Mouse (Mus musculus) monocyte, adult 2 months (primary cell): ENCODE data around the gene Plcb4.
"Not testable (repeated sequence)": the region's sequence is repeated elsewhere in the genome, so short reads cannot be mapped to it uniquely, and the experiment has no call there.

Source experiments
- DNase-seq, 2 experiments: peaks; one replicate each; pipeline ENCODE4 v3.0.0; 2022; ENCODE audit warnings: low spot score in 2 of 2, low read depth in 1 of 2

Gene Plcb4

GRCm38 (mm10) chr2:135886081-135886679 is 227.4 kb downstream of the Plcb4 start:
- no peak for DNase-seq

GRCm38 (mm10) chr2:135887805-135888204 is 229.0 kb downstream of the Plcb4 start:
- DNase-seq = no peak

GRCm38 (mm10) chr2:135888206-135888605 is 229.4 kb downstream of the Plcb4 start:
- no peak for DNase-seq

GRCm38 (mm10) chr2:135888767-135889166 is 230.0 kb downstream of the Plcb4 start:
- DNase-seq = no peak

GRCm38 (mm10) chr2:135890083-135890482 is 231.3 kb downstream of the Plcb4 start:
- no peak for DNase-seq

- DNase-seq = no peak
Observed at GRCm38 (mm10) chr2:135891097-135891496, 232.3 kb downstream of the Plcb4 start.

- DNase-seq = no peak
Observed at GRCm38 (mm10) chr2:135891686-135892085, 232.9 kb downstream of the Plcb4 start.

- DNase-seq = no peak
Observed at GRCm38 (mm10) chr2:135894582-135894981, 235.8 kb downstream of the Plcb4 start.

- DNase-seq = no peak
Observed at GRCm38 (mm10) chr2:135898025-135898424, 239.2 kb downstream of the Plcb4 start.

- DNase-seq = not testable (repeated sequence)
Observed at GRCm38 (mm10) chr2:135899931-135900330, 241.1 kb downstream of the Plcb4 start.

GRCm38 (mm10) chr2:135901015-135901414 is 242.2 kb downstream of the Plcb4 start:
- no peak for DNase-seq

- DNase-seq = no peak
Observed at GRCm38 (mm10) chr2:135904262-135904661, 245.5 kb downstream of the Plcb4 start.

GRCm38 (mm10) chr2:135904791-135905190 is 246.0 kb downstream of the Plcb4 start:
- no peak for DNase-seq

- no peak for DNase-seq
Observed at GRCm38 (mm10) chr2:135914343-135915261, 255.8 kb downstream of the Plcb4 start.

GRCm38 (mm10) chr2:135915928-135916327 is 257.1 kb downstream of the Plcb4 start:
- no peak for DNase-seq

GRCm38 (mm10) chr2:135917000-135917399 is 258.2 kb downstream of the Plcb4 start:
- no peak for DNase-seq

GRCm38 (mm10) chr2:135918116-135918515 is 259.3 kb downstream of the Plcb4 start:
- DNase-seq = no peak

GRCm38 (mm10) chr2:135919641-135920040 is 260.8 kb downstream of the Plcb4 start:
- no peak for DNase-seq

- no peak for DNase-seq
Observed at GRCm38 (mm10) chr2:135926660-135927343, 268.0 kb downstream of the Plcb4 start.

GRCm38 (mm10) chr2:135929021-135929720 is 270.4 kb downstream of the Plcb4 start:
- no peak for DNase-seq

- DNase-seq = no peak
Observed at GRCm38 (mm10) chr2:135930696-135931095, 271.9 kb downstream of the Plcb4 start.
